Mouse (Mus musculus) liver, adult 2 months (tissue): ENCODE results near the gene Cadm3. TPM values are rescaled to one million over a fixed set of nuclear protein-coding genes. Genes with fewer than 3 reads are reported as not detected.
A peak's percentile ranks its signal among the peaks of the same experiment; 100 is the strongest.

Experiments
- DNase-seq: peaks from one replicate; pipeline ENCODE4 v3.0.0-alpha.2; 2011; ENCODE audit warnings: low read depth, low spot score; ENCODE audit errors: extremely low read depth
- H3K27ac ChIP-seq: fragments of 200-500 bp; replicated peaks from 2 replicates; pipeline ENCODE4 v1.5.1; 2012; ENCODE audit warnings: low read depth, mild to moderate bottlenecking, control low read depth, inconsistent platforms, low read length; ENCODE audit not compliant: insufficient read depth
- H3K27me3 ChIP-seq: fragments of 200-500 bp; 2 replicates; pipeline ENCODE4 v1.6.1; 2012; ENCODE audit warnings: mild to moderate bottlenecking, moderate library complexity, low read length, inconsistent platforms; ENCODE audit not compliant: control insufficient read depth, insufficient read depth
- H3K36me3 ChIP-seq: fragments of 200-500 bp; 2 replicates; pipeline ENCODE4 v1.6.1; 2012; ENCODE audit warnings: low read length, inconsistent platforms; ENCODE audit not compliant: control insufficient read depth, insufficient read depth
- H3K4me1 ChIP-seq: fragments of 200-500 bp; 2 replicates; pipeline ENCODE4 v1.6.1; 2011; ENCODE audit warnings: low read length; ENCODE audit not compliant: control insufficient read depth, insufficient read depth
- H3K4me3 ChIP-seq: fragments of 200-500 bp; 2 replicates; pipeline ENCODE4 v1.5.1; 2011; ENCODE audit warnings: low read depth, mild to moderate bottlenecking, control low read depth, low read length, moderate library complexity; ENCODE audit not compliant: insufficient read depth
- H3K79me2 ChIP-seq: fragments of 200-500 bp; 2 replicates; pipeline ENCODE4 v1.6.1; 2012; ENCODE audit warnings: inconsistent platforms, mild to moderate bottlenecking, low read length, moderate library complexity; ENCODE audit not compliant: control insufficient read depth, insufficient read depth
- H3K9ac ChIP-seq: fragments of 200-500 bp; 2 replicates; pipeline ENCODE4 v1.6.1; 2012; ENCODE audit warnings: low read depth, mild to moderate bottlenecking, control low read depth, inconsistent platforms, low read length
- CTCF ChIP-seq: fragments of 200-500 bp; IDR thresholded peaks from 2 replicates; pipeline ENCODE4 v1.5.1; 2011; ENCODE audit warnings: low read depth, low read length, control low read depth
- POLR2A ChIP-seq: fragments of 200-500 bp; IDR thresholded peaks from 2 replicates; pipeline ENCODE4 v1.6.1; 2011; ENCODE audit warnings: low read length, control low read depth; ENCODE audit not compliant: insufficient read depth; ENCODE audit errors: extremely low read depth
- WGBS: fragments of 180-500 bp; shearing (Covaris S2); methylation state at CpG from one replicate; pipeline ENCODE4 v1.1.7; 2018; 5-methylcytosine and 5-hydroxymethylcytosine counted together
- polyA plus RNA-seq: library from polyadenylated mRNA; depleted of rRNA; stranded (reverse); fragments of >200 nt; gene quantifications from 2 replicates; pipeline ENCODE4 v1.2.3, GENCODE M21; 2012
- total RNA-seq: library from RNA; depleted of rRNA; stranded (reverse); fragments of >200 nt; gene quantifications from 2 replicates; pipeline ENCODE4 v1.2.3, GENCODE M21; 2014

The Cadm3 gene
- total and polyA plus RNA-seq, 2 experiments: 3.0 to 9.2 TPM

DNA sequence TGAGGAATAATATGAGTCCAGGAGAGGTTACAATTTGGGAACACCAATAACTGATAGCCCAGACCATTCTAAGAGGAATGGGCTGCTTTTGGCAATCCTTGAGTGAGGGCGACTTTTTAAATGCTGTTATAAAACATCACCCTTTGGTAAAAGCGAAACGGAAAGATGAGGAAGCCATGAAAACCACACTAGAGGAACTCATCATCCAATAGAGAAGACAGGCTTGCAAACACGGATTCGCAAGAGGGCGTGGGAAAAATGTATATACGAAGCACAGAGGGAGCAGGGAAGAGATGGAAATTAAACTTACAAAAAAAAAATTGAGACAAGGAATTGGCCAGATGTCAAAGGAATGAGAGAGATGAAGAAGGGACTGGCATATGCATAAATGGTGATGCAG, 6.5 kb upstream of the Cadm3 start:
- no peak for TF ChIP-seq CTCF
- TF ChIP-seq POLR2A: no peak
- Histone ChIP-seq H3K4me1 (no peaks in the 10 kb centered on the region), H3K9ac (no peak overlapping the region), H3K36me3 (no peaks in the 10 kb centered on the region), H3K27me3 (no peaks in the 10 kb centered on the region), H3K27ac (no peak overlapping the region), H3K4me3 (no peak overlapping the region), H3K79me2 (no peaks in the 10 kb centered on the region)
- 78% methylated on average over 7 of the region's 7 CpGs for WGBS
- no peak for DNase-seq

DNA sequence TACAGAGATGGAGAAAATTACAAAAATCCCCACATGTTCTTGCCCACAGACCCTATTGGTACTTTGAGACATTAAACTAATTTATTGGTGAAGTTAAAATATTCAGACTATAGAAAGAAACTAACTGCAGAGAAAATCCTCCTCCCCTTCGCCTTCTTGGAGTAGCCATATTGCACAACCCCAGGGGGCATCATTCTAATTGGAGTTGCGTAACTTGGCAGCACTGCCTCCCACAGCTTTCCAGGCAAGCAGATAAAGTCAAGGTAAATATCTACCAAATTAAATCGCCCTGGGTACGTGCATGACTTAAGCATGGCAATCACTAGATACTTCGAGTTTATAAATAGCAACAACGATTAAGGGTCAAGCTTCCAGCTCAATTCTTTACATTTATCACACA, 4.1 kb upstream of the Cadm3 start:
- Histone ChIP-seq H3K27me3 (peaks cover 9% of the 10 kb centered on the region), H3K4me3 (no peak overlapping the region), H3K79me2 (no peaks in the 10 kb centered on the region), H3K9ac (no peak overlapping the region), H3K4me1 (no peaks in the 10 kb centered on the region), H3K36me3 (no peaks in the 10 kb centered on the region), H3K27ac (no peak overlapping the region)
- WGBS: 62% methylated on average over 6 of the region's 6 CpGs
- TF ChIP-seq CTCF (no peak), POLR2A (no peak)
- DNase-seq: no peak

DNA sequence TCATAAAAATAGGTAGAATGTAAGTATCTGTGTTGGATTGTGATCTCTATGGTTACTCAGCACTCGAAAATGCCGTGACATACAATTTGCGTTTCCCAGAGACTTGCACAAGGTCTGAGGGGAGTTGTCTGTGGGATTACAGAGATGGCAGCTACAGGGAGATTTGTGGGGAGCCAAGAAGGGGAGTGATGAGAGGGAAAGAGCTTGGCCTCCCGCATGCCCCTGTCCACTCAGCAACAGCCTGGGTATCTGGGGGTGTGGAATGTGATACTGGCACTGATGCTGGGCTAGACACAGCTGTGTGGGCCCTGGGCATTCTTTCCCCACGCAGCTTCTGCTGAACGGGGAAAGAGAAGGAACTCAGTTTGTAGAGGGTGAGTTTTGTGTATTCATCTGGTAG, 3.0 kb upstream of the Cadm3 start:
- Histone ChIP-seq H3K4me3 (no peak overlapping the region), H3K27ac (no peak overlapping the region), H3K27me3 (peaks cover 10% of the 10 kb centered on the region), H3K79me2 (no peaks in the 10 kb centered on the region), H3K4me1 (no peaks in the 10 kb centered on the region), H3K36me3 (no peaks in the 10 kb centered on the region), H3K9ac (no peak overlapping the region)
- 71% methylated on average over 6 of the region's 6 CpGs for WGBS
- no peak for TF ChIP-seq POLR2A
- no peak for TF ChIP-seq CTCF
- DNase-seq: no peak

DNA sequence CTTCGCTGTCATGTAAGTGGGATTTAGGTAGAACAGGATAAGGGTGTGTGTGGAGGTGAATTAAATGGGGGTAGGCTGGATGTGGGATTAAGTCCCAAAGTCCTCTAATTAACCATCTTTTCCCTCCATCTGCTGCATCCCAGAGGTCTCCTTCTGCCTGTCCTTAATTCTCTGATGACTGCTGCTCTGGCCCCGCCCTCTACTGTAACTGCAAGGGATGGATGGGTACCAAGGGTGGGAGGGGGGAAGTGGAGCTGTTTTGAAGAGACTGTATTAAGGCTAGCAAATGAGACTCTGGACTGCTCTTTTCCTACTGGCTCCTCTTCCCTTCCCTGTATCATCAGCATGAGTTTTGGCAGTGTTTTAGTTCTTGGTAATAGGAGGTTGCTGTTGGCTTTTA, 2.1 kb upstream of the Cadm3 start:
- DNase-seq: no peak
- TF ChIP-seq CTCF (no peak), POLR2A (no peak)
- H3K27me3 ChIP-seq: peaks cover 12% of the 10 kb centered on the region
- H3K27ac ChIP-seq: no peak overlapping the region
- 67% methylated on average over 2 of the region's 2 CpGs for WGBS
- no peaks in the 10 kb centered on the region for H3K36me3 ChIP-seq
- no peaks in the 10 kb centered on the region for H3K4me1 ChIP-seq
- no peak overlapping the region for H3K9ac ChIP-seq
- H3K4me3 ChIP-seq: no peak overlapping the region
- no peaks in the 10 kb centered on the region for H3K79me2 ChIP-seq

DNA sequence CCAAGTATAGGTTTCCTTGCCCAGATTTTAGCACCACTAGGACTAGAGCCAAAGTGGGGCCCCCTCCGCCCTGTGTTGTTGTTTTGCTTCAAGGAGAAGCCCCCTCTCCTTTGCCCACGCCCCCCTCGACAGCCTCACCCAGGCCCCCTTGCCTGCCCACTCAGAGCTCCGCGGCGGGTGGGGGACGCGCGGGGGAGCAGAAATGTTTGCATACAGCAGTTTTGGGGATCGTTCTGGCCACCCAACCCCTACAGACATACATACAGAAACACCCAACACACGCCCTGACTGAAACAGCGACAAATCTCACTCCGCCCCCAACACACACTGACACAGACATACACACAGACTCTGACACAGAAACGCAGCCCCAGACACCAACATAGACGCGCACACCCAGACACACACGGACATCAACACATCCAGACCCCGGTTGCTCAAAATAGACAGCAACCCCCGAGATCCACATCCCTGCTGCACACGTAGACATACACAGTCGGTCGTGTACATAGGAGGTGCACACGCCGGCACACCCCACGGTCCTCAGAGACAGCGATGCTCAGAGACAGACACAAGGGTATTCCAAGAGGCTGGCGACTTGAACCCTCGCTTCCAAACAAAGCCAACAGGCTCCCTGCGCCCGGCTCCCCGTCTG, 667 bp downstream of the Cadm3 start:
- H3K79me2 ChIP-seq: no peaks in the 10 kb centered on the region
- peaks cover 15% of the 10 kb centered on the region for H3K27me3 ChIP-seq
- WGBS: 3% methylated on average over 31 of the region's 31 CpGs
- no peak for DNase-seq
- H3K27ac ChIP-seq: no peak overlapping the region
- H3K36me3 ChIP-seq: no peaks in the 10 kb centered on the region
- H3K4me3 ChIP-seq: peak overlapping the region; percentile 44
- no peak for TF ChIP-seq CTCF
- H3K4me1 ChIP-seq: no peaks in the 10 kb centered on the region
- peak overlapping the region; percentile 21; the same call in 1 of the 2 replicates for H3K9ac ChIP-seq

DNA sequence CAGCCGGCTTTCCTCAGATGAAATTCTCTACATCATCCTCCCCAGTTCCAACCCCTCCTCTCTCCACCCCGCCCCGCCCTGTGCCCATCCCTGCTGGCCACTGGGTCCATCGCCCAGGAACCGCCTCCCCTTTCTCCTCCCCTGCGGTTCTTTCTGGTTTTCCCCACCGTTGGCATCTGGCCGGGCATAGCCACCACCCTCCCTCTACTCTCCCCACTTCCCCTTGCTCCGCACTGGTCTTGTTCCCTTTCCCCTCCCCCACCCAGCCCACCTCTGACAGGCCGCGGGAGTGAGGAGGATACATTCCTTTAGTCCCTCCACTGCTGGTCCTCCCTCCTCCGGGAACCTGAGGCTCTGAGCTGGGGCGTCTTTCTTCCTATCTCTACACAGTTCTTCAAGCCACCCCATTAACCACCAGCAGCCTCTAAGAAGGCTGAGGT, 1.5 kb downstream of the Cadm3 start:
- H3K79me2 ChIP-seq: no peaks in the 10 kb centered on the region
- TF ChIP-seq CTCF (no peak), POLR2A (no peak)
- H3K4me1 ChIP-seq: no peaks in the 10 kb centered on the region
- H3K27ac ChIP-seq: no peak overlapping the region
- WGBS: 11% methylated on average over 13 of the region's 13 CpGs
- H3K27me3 ChIP-seq: peaks cover 15% of the 10 kb centered on the region
- H3K4me3 ChIP-seq: peak overlapping the region; percentile 18; the same call in 1 of the 2 replicates
- DNase-seq: no peak
- H3K36me3 ChIP-seq: no peaks in the 10 kb centered on the region
- no peak overlapping the region for H3K9ac ChIP-seq
